Mouse (Mus musculus): ENCODE data around the gene Npas1. TPM values are rescaled to one million over a fixed set of nuclear protein-coding genes. Genes with fewer than 3 reads are reported as not detected.
A peak's percentile ranks its signal among the peaks of the same experiment; 100 is the strongest.

Gene Npas1
- polyA plus RNA-seq, 1 experiment from 2014 or later = 0.18 TPM

- Histone ChIP-seq H3K27ac (replicated peaks) (no peak overlapping the region), H3K4me3 (ENCODE audit: low read depth, low read length) (no peak overlapping the region), H3K4me2 (replicated peaks; ENCODE audit: low read depth) (no peak overlapping the region), H3K9me3 (ENCODE audit: control insufficient read depth, low read length) (no peaks in the 10 kb centered on the region), H3K36me3 (ENCODE audit: control insufficient read depth, insufficient read depth, low read length) (peaks cover 6% of the 10 kb centered on the region; the same call in 1 of the 2 replicates), H3K27me3 (ENCODE audit: control insufficient read depth, insufficient read depth, low read length) (no peaks in the 10 kb centered on the region), H3K4me1 (replicated peaks; ENCODE audit: control insufficient read depth, insufficient read depth) (no peaks in the 10 kb centered on the region), H3K9ac (ENCODE audit: low read length) (no peak overlapping the region)
- no peak for TF ChIP-seq CTCF (IDR thresholded peaks at IDR 0.05; ENCODE audit: low read depth)
- TF ChIP-seq EP300 (optimal IDR thresholded peaks at IDR 0.05) = no peak
- no peak for DNase-seq (ENCODE audit: low spot score)
- 54% methylated on average over 2 of the region's 2 CpGs for WGBS
- no peak for ATAC-seq (ENCODE audit: low FRiP score, low TSS enrichment)
Observed at GRCm38 (mm10) chr7:16412930-16413329, 64.6 kb downstream of the Npas1 start.

- no peak overlapping the region for H3K4me3 ChIP-seq (ENCODE audit: low read depth, low read length)
- no peaks in the 10 kb centered on the region for H3K27me3 ChIP-seq (ENCODE audit: control insufficient read depth, insufficient read depth, low read length)
- H3K9ac ChIP-seq (ENCODE audit: low read length) = no peak overlapping the region
- 81% methylated on average over 8 of the region's 8 CpGs for WGBS
- ATAC-seq (ENCODE audit: low FRiP score, low TSS enrichment) (no peak), DNase-seq (ENCODE audit: low spot score) (no peak)
- no peak overlapping the region for H3K4me2 ChIP-seq (replicated peaks; ENCODE audit: low read depth)
- no peak overlapping the region for H3K27ac ChIP-seq (replicated peaks)
- no peaks in the 10 kb centered on the region for H3K9me3 ChIP-seq (ENCODE audit: control insufficient read depth, low read length)
- no peak for TF ChIP-seq CTCF (IDR thresholded peaks at IDR 0.05; ENCODE audit: low read depth)
- TF ChIP-seq EP300 (optimal IDR thresholded peaks at IDR 0.05) = no peak
- H3K4me1 ChIP-seq (replicated peaks; ENCODE audit: control insufficient read depth, insufficient read depth) = no peaks in the 10 kb centered on the region
- H3K36me3 ChIP-seq (ENCODE audit: control insufficient read depth, insufficient read depth, low read length) = peaks cover 6% of the 10 kb centered on the region; the same call in 1 of the 2 replicates
Observed at GRCm38 (mm10) chr7:16412220-16412896, 65.2 kb downstream of the Npas1 start.

- Histone ChIP-seq H3K36me3 (ENCODE audit: control insufficient read depth, insufficient read depth, low read length) (no peaks in the 10 kb centered on the region), H3K9ac (ENCODE audit: low read length) (no peak overlapping the region), H3K27me3 (ENCODE audit: control insufficient read depth, insufficient read depth, low read length) (no peaks in the 10 kb centered on the region), H3K4me2 (replicated peaks; ENCODE audit: low read depth) (no peak overlapping the region), H3K27ac (replicated peaks) (no peak overlapping the region), H3K4me1 (replicated peaks; ENCODE audit: control insufficient read depth, insufficient read depth) (no peaks in the 10 kb centered on the region), H3K4me3 (ENCODE audit: low read depth, low read length) (no peak overlapping the region), H3K9me3 (ENCODE audit: control insufficient read depth, low read length) (no peaks in the 10 kb centered on the region)
- DNase-seq (ENCODE audit: low spot score) = no peak
- 85% methylated on average over 5 of the region's 5 CpGs for WGBS
- TF ChIP-seq EP300 (optimal IDR thresholded peaks at IDR 0.05) (no peak), CTCF (IDR thresholded peaks at IDR 0.05; ENCODE audit: low read depth) (no peak)
- no peak for ATAC-seq (ENCODE audit: low FRiP score, low TSS enrichment)
Observed at GRCm38 (mm10) chr7:16411100-16411499, 66.4 kb downstream of the Npas1 start.

GRCm38 (mm10) chr7:16406978-16407377 lies 70.5 kb downstream of the Npas1 start:
- H3K27ac ChIP-seq (replicated peaks) = 0 out of 2 replicates have a peak overlapping the region, but pooled peaks have one; percentile 24
- TF ChIP-seq CTCF (IDR thresholded peaks at IDR 0.05; ENCODE audit: low read depth) = no peak

More at GRCm38 (mm10) chr7:16406978-16407377, 70.5 kb downstream of the Npas1 start:
- Histone ChIP-seq H3K4me1 (replicated peaks; ENCODE audit: control insufficient read depth, insufficient read depth) (peaks cover 6% of the 10 kb centered on the region), H3K4me3 (ENCODE audit: low read depth, low read length) (no peak overlapping the region), H3K9me3 (ENCODE audit: control insufficient read depth, low read length) (no peaks in the 10 kb centered on the region), H3K36me3 (ENCODE audit: control insufficient read depth, insufficient read depth, low read length) (no peaks in the 10 kb centered on the region), H3K27me3 (ENCODE audit: control insufficient read depth, insufficient read depth, low read length) (no peaks in the 10 kb centered on the region), H3K9ac (ENCODE audit: low read length) (no peak overlapping the region), H3K4me2 (replicated peaks; ENCODE audit: low read depth) (no peak overlapping the region)
- ATAC-seq (ENCODE audit: low FRiP score, low TSS enrichment) = no peak
- no peak for DNase-seq (ENCODE audit: low spot score)
- 89% methylated on average over 3 of the region's 3 CpGs for WGBS

Other genes with a start within 250 kb of the Npas1 start
- gene C5ar2, start 233.6 kb downstream of the Npas1 start, polyA plus RNA-seq (2015; fragmentation: Nextera tagmentation; extraction: Ambion mirVana) = 0.24 TPM in 2 replicates
- gene C5ar1, start 218.2 kb downstream of the Npas1 start, polyA plus RNA-seq (2015; fragmentation: Nextera tagmentation; extraction: Ambion mirVana) = 1.9 and 2.0 TPM in 2 replicates
- 28.0 and 29.1 TPM in 2 replicates for gene Inafm1, start 204.1 kb downstream of the Npas1 start, polyA plus RNA-seq (2015; fragmentation: Nextera tagmentation; extraction: Ambion mirVana)
- 11.5 and 13.0 TPM in 2 replicates for gene Ccdc9, start 190.9 kb downstream of the Npas1 start, polyA plus RNA-seq (2015; fragmentation: Nextera tagmentation; extraction: Ambion mirVana)
- 3.7 and 5.0 TPM in 2 replicates for gene Bbc3, start 169.3 kb downstream of the Npas1 start, polyA plus RNA-seq (2015; fragmentation: Nextera tagmentation; extraction: Ambion mirVana)
- gene Sae1, start 89.9 kb downstream of the Npas1 start, polyA plus RNA-seq (2015; fragmentation: Nextera tagmentation; extraction: Ambion mirVana) = 119 and 123 TPM in 2 replicates
- gene Zc3h4, start 76.8 kb downstream of the Npas1 start, polyA plus RNA-seq (2015; fragmentation: Nextera tagmentation; extraction: Ambion mirVana) = 5.9 and 6.2 TPM in 2 replicates
- 71.5 and 75.0 TPM in 2 replicates for gene Tmem160, start 24.9 kb downstream of the Npas1 start, polyA plus RNA-seq (2015; fragmentation: Nextera tagmentation; extraction: Ambion mirVana)
- 3.8 and 4.1 TPM in 2 replicates for gene Arhgap35, start 137.3 kb upstream of the Npas1 start, polyA plus RNA-seq (2015; fragmentation: Nextera tagmentation; extraction: Ambion mirVana)
- not detected in 2 replicates for gene Ceacam15, start 198.0 kb upstream of the Npas1 start, polyA plus RNA-seq (2015; fragmentation: Nextera tagmentation; extraction: Ambion mirVana)
- gene Ceacam9, start 244.2 kb upstream of the Npas1 start, polyA plus RNA-seq (2015; fragmentation: Nextera tagmentation; extraction: Ambion mirVana) = not detected in 2 replicates

Measured in stomach, postnatal 0 days (tissue).